Comparison of ENCODE assay signal across 35 mouse cellular contexts in the genomic region with DNA sequence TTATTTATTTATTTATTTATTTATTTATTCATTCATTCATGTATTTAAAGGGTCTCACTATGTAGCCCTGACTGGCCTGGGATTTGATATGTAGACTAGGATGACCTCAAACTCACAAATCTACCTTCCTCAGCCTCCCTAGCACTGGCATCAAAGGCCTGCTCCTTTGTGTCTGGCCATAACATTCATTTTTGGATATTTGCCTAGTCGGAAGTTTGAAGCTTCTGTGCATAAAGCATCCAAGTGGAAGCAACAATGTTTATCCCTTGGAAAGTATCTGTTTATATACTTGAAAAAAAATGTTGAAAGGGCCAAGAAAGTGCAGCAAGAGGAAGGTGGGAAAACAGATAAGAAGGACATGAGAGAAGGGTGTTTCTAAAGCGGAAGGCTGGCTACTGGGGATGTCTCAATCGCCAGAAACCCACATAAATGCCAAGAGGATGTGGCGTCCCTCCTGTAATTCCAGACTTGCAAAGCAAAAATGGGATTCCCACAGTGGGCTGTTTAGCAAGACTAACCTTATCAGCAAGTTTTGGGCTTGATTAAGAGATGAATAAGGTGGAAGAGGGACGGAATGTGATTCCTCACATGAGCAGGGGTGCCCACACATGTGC. TPM values are rescaled to one million over a fixed set of nuclear protein-coding genes. Genes with fewer than 3 reads are reported as not detected.
DNase-seq lines count a peak whose midpoint lies in the region; ATAC-seq and TF ChIP-seq lines count a peak whose summit lies in the region.
"Had no signal": no experiment of that assay in that cellular context is flagged by ENCODE, and none has a peak within 500 bp of the region (broad histone marks: within the 10 kb centered on the region; RNA-seq: fewer than 3 reads in every experiment).

No protein-coding gene starts in this region.

- H3K27ac ChIP-seq in kidney, postnatal 0 days, result no peak overlapping the region
- H3K27ac ChIP-seq: forebrain, embryonic 13.5 days; hindbrain, embryonic 10.5 days; hindbrain, embryonic 15.5 days; left cerebral cortex, adult 2 months; limb, embryonic 12.5 days; liver, embryonic 15.5 days; neural tube, embryonic 12.5 days had no signal

- H3K27me3 ChIP-seq in kidney, postnatal 0 days (ENCODE audit: insufficient read depth, low read length), result no peaks in the 10 kb centered on the region
- H3K27me3 ChIP-seq: forebrain, embryonic 13.5 days; heart, embryonic 12.5 days; hindbrain, embryonic 15.5 days; limb, embryonic 12.5 days; liver, embryonic 15.5 days; neural tube, embryonic 12.5 days had no signal

- 62% methylated on average over 5 of the region's 5 CpGs for WGBS in kidney, postnatal 0 days

- no peak for ATAC-seq in kidney, postnatal 0 days (replicated peaks; ENCODE audit: low FRiP score, low read depth)
- peak; percentile 53 for ATAC-seq in granulocyte monocyte progenitor cell, adult 5-6 weeks (replicated peaks; ENCODE audit: poor library complexity, severe bottlenecking)
- ATAC-seq in CD4-positive, CD25-positive, alpha-beta regulatory T cell, adult 4 months, result no peak
- ATAC-seq: forebrain, embryonic 13.5 days; inflammation-experienced regulatory T-cells, adult 6 months; midbrain, embryonic 16.5 days had no signal

- no peak overlapping the region for H3K4me2 ChIP-seq in kidney, postnatal 0 days (ENCODE audit: low read length)
- H3K4me2 ChIP-seq: heart, embryonic 12.5 days had no signal

- H3K9me3 ChIP-seq in kidney, postnatal 0 days (replicated peaks; ENCODE audit: low read length), result no peaks in the 10 kb centered on the region
- H3K9me3 ChIP-seq: forebrain, embryonic 13.5 days; G1E; heart, embryonic 12.5 days; hindbrain, embryonic 10.5 days; hindbrain, embryonic 15.5 days; limb, embryonic 12.5 days; liver, embryonic 15.5 days; neural tube, embryonic 12.5 days had no signal

- TF ChIP-seq CTCF in kidney, postnatal 0 days (IDR thresholded peaks at IDR 0.05; ENCODE audit: low read depth), result no peak

- no peaks in the 10 kb centered on the region for H3K36me3 ChIP-seq in kidney, postnatal 0 days (ENCODE audit: insufficient read depth, low read length)

- H3K9ac ChIP-seq in kidney, postnatal 0 days (ENCODE audit: low read depth, low read length), result no peak overlapping the region
- H3K9ac ChIP-seq: forebrain, embryonic 13.5 days; heart, embryonic 12.5 days; limb, embryonic 12.5 days; neural tube, embryonic 12.5 days had no signal

- DNase-seq in kidney, postnatal 0 days (ENCODE audit: low spot score), result peak; percentile 15
- DNase-seq in kidney, postnatal 36 days, result no peak
- DNase-seq in lung, postnatal 10 days, result peak; percentile 43
- DNase-seq in naive thymus-derived CD4-positive, alpha-beta T cell, adult 2 months (ENCODE audit: low read depth), result peak; percentile 11
- DNase-seq: adrenal gland, postnatal 10 days; cerebellum, adult 11 months; cerebellum, adult 9-10 months; cerebellum, postnatal 36 days; gastrocnemius, postnatal 14 days; heart, adult 18-20 months; heart, postnatal 14 days; kidney, adult 2 months; kidney, postnatal 10 days; thymus, postnatal 4 days had no signal

- H3K4me1 ChIP-seq in kidney, postnatal 0 days (replicated peaks; ENCODE audit: insufficient read depth, low read length), result 0 out of 2 replicates have a peak, but pooled peaks cover 6% of the 10 kb centered on the region

- no peak overlapping the region for H3K4me3 ChIP-seq in kidney, postnatal 0 days (replicated peaks; ENCODE audit: low read depth, low read length)
- H3K4me3 ChIP-seq: forebrain, embryonic 13.5 days; heart, embryonic 12.5 days; left cerebral cortex, adult 2 months; limb, embryonic 12.5 days; liver, embryonic 15.5 days; neural tube, embryonic 12.5 days had no signal

RNA-seq across cellular contexts. Expression of gene Zfp131, which starts 2.2 kb away (rescaled TPM):
- 27.6 and 29.7 TPM in 2 replicates for polyA plus RNA-seq in kidney, postnatal 0 days (2015; fragmentation: Nextera tagmentation; extraction: Ambion mirVana)
- 49.3 and 60.3 TPM in 2 replicates for total RNA-seq in granulocyte monocyte progenitor cell, adult 5-6 weeks (2014; fragmentation: Nextera tagmentation)
- total RNA-seq in granulocyte monocyte progenitor cell, adult 5-6 weeks (2017), result 64.4 and 64.8 TPM in 2 replicates
- 10 to 100 TPM; 26.1 to 29.2 TPM for polyA plus RNA-seq in CD4-positive, CD25-positive, alpha-beta regulatory T cell, adult 4 months (2017; shearing (Covaris generic))

RNA-seq across cellular contexts. Expression of gene AF067063, which starts 37.1 kb away (rescaled TPM):
- not detected in 2 replicates for polyA plus RNA-seq in kidney, postnatal 0 days (2015; fragmentation: Nextera tagmentation; extraction: Ambion mirVana)
- not detected in 2 replicates for total RNA-seq in granulocyte monocyte progenitor cell, adult 5-6 weeks (2014; fragmentation: Nextera tagmentation)
- total RNA-seq in granulocyte monocyte progenitor cell, adult 5-6 weeks (2017), result not detected in 2 replicates
- polyA plus RNA-seq in CD4-positive, CD25-positive, alpha-beta regulatory T cell, adult 4 months (2017; shearing (Covaris generic)), result not detected
- total RNA-seq: adrenal gland, postnatal 10 days; G1E; gastrocnemius, postnatal 14 days; heart, adult 18-20 months; heart, postnatal 14 days; layer of hippocampus, adult 18-20 months; layer of hippocampus, postnatal 10 days; left cerebral cortex, adult 2 months; left cerebral cortex, postnatal 25 days; liver, adult 2 months had no signal
- polyA plus RNA-seq: C2C12; embryonic facial prominence, embryonic 11.5 days; forebrain, embryonic 13.5 days; G1E; heart, embryonic 12.5 days; hindbrain, embryonic 10.5 days; hindbrain, embryonic 15.5 days; inflammation-experienced regulatory T-cells, adult 6 months; kidney, adult 2 months; limb, embryonic 12.5 days; liver, adult 2 months; liver, embryonic 15.5 days; midbrain, embryonic 11.5 days; midbrain, embryonic 16.5 days; neural tube, embryonic 12.5 days; thymus, postnatal 0 days had no signal

RNA-seq across cellular contexts. Expression of gene Nim1k, which starts 37.2 kb away (rescaled TPM):
- 1.2 and 1.3 TPM in 2 replicates for polyA plus RNA-seq in kidney, postnatal 0 days (2015; fragmentation: Nextera tagmentation; extraction: Ambion mirVana)
- total RNA-seq in granulocyte monocyte progenitor cell, adult 5-6 weeks (2014; fragmentation: Nextera tagmentation), result 0.30 and 0.83 TPM in 2 replicates
- total RNA-seq in granulocyte monocyte progenitor cell, adult 5-6 weeks (2017), result 0.26 and 0.88 TPM in 2 replicates
- 1 to 10 TPM in 1 of 2 experiments, under 1 TPM in 1; 0.75 to 1.1 TPM for polyA plus RNA-seq in CD4-positive, CD25-positive, alpha-beta regulatory T cell, adult 4 months (2017; shearing (Covaris generic))

RNA-seq across cellular contexts. Expression of gene D13Ertd608e, which starts 42.9 kb away (rescaled TPM):
- polyA plus RNA-seq in kidney, postnatal 0 days (2015; fragmentation: Nextera tagmentation; extraction: Ambion mirVana), result not detected in 2 replicates
- total RNA-seq in granulocyte monocyte progenitor cell, adult 5-6 weeks (2014; fragmentation: Nextera tagmentation), result not detected in 2 replicates
- not detected in 2 replicates for total RNA-seq in granulocyte monocyte progenitor cell, adult 5-6 weeks (2017)
- not detected for polyA plus RNA-seq in CD4-positive, CD25-positive, alpha-beta regulatory T cell, adult 4 months (2017; shearing (Covaris generic))
- total RNA-seq: adrenal gland, postnatal 10 days; G1E; gastrocnemius, postnatal 14 days; heart, adult 18-20 months; heart, postnatal 14 days; layer of hippocampus, adult 18-20 months; layer of hippocampus, postnatal 10 days; left cerebral cortex, adult 2 months; left cerebral cortex, postnatal 25 days; liver, adult 2 months had no signal
- polyA plus RNA-seq: embryonic facial prominence, embryonic 11.5 days; forebrain, embryonic 13.5 days; G1E; heart, embryonic 12.5 days; hindbrain, embryonic 10.5 days; hindbrain, embryonic 15.5 days; inflammation-experienced regulatory T-cells, adult 6 months; kidney, adult 2 months; limb, embryonic 12.5 days; liver, adult 2 months; liver, embryonic 15.5 days; midbrain, embryonic 11.5 days; midbrain, embryonic 16.5 days; neural tube, embryonic 12.5 days; thymus, postnatal 0 days had no signal

Comparison
In these comparisons a context has a peak if more than half of its experiments do, and no peak if none do; other contexts are left out.
1. DNase-seq: peak in kidney, postnatal 0 days (single experiment), lung, postnatal 10 days (single experiment) and naive thymus-derived CD4-positive, alpha-beta T cell, adult 2 months (single experiment); none in kidney, postnatal 36 days (0 of 2).